Mouse (Mus musculus) hindbrain, embryonic 11.5 days (tissue): ENCODE results near the gene Pfn1. TPM values are rescaled to one million over a fixed set of nuclear protein-coding genes. Genes with fewer than 3 reads are reported as not detected.
A peak's percentile ranks its signal among the peaks of the same experiment; 100 is the strongest.

ENCODE experiments used
- ATAC-seq: fragments of 200-750 bp; cut with Nextera tagmentation; 2 replicates; pipeline ENCODE4 v1.8.0; 2017; ENCODE audit warnings: mild to moderate bottlenecking, moderate TSS enrichment, moderate library complexity; ENCODE audit not compliant: low FRiP score
- DNase-seq: peaks from one replicate; pipeline ENCODE4 v3.0.0-alpha.2; 2015; ENCODE audit warnings: low spot score
- H3K27ac ChIP-seq: fragments of 300-500 bp; sonication (generic); 2 replicates; pipeline ENCODE4 v1.5.1; 2014; ENCODE audit warnings: mild to moderate bottlenecking, low read depth, low read length
- H3K27me3 ChIP-seq: fragments of 300-500 bp; sonication (generic); 2 replicates; pipeline ENCODE4 v1.6.1; 2014; ENCODE audit warnings: mild to moderate bottlenecking, low read length, moderate library complexity, mixed read lengths; ENCODE audit not compliant: control insufficient read depth, insufficient read depth
- H3K36me3 ChIP-seq: fragments of 300-500 bp; sonication (generic); 2 replicates; pipeline ENCODE4 v1.6.1; 2014; ENCODE audit warnings: mild to moderate bottlenecking, low read length, moderate library complexity, mixed read lengths; ENCODE audit not compliant: control insufficient read depth, insufficient read depth
- H3K4me1 ChIP-seq: fragments of 300-500 bp; sonication (generic); replicated peaks from 2 replicates; pipeline ENCODE4 v1.6.1; 2014; ENCODE audit warnings: low read length, mixed read lengths; ENCODE audit not compliant: control insufficient read depth, insufficient read depth
- H3K4me2 ChIP-seq: fragments of 300-500 bp; sonication (generic); replicated peaks from 2 replicates; pipeline ENCODE4 v1.6.1; 2014; ENCODE audit warnings: mild to moderate bottlenecking, low read depth, low read length
- H3K4me3 ChIP-seq: fragments of 300-500 bp; sonication (generic); 2 replicates; pipeline ENCODE4 v1.5.1; 2014; ENCODE audit warnings: low read depth, low read length
- H3K9ac ChIP-seq: fragments of 300-500 bp; sonication (generic); 2 replicates; pipeline ENCODE4 v1.6.1; 2014; ENCODE audit warnings: low read depth, low read length
- H3K9me3 ChIP-seq: fragments of 300-500 bp; sonication (generic); 2 replicates; pipeline ENCODE4 v1.6.1; 2016; ENCODE audit warnings: low read length; ENCODE audit not compliant: control insufficient read depth
- WGBS: fragments of 180-500 bp; shearing (Covaris S2); extraction: QIAGEN DNeasy Blood & Tissue Kit; methylation state at CpG from one replicate; pipeline ENCODE4 v1.1.7; 2014; 5-methylcytosine and 5-hydroxymethylcytosine counted together
- polyA plus RNA-seq: library from polyadenylated mRNA; unstranded; fragments of >200 nt; fragmentation: Nextera tagmentation; extraction: Ambion mirVana; gene quantifications from 2 replicates; pipeline ENCODE4 v1.2.1, GENCODE M21; 2014

The Pfn1 gene
- polyA plus RNA-seq, 1 experiment from 2014 or later, result 1,523 TPM

GRCm38 (mm10) chr11:70625473-70625872 is 29.0 kb downstream of the Pfn1 start:
- Histone ChIP-seq H3K4me1 (no peaks in the 10 kb centered on the region), H3K27me3 (peaks cover 2% of the 10 kb centered on the region; the same call in 1 of the 2 replicates), H3K9ac (no peak overlapping the region), H3K27ac (no peak overlapping the region), H3K36me3 (no peaks in the 10 kb centered on the region), H3K4me3 (no peak overlapping the region), H3K4me2 (no peak overlapping the region), H3K9me3 (no peaks in the 10 kb centered on the region)
- WGBS, result 49% methylated on average over 4 of the region's 4 CpGs
- ATAC-seq, result no peak
- DNase-seq, result peak; percentile 78

DNA sequence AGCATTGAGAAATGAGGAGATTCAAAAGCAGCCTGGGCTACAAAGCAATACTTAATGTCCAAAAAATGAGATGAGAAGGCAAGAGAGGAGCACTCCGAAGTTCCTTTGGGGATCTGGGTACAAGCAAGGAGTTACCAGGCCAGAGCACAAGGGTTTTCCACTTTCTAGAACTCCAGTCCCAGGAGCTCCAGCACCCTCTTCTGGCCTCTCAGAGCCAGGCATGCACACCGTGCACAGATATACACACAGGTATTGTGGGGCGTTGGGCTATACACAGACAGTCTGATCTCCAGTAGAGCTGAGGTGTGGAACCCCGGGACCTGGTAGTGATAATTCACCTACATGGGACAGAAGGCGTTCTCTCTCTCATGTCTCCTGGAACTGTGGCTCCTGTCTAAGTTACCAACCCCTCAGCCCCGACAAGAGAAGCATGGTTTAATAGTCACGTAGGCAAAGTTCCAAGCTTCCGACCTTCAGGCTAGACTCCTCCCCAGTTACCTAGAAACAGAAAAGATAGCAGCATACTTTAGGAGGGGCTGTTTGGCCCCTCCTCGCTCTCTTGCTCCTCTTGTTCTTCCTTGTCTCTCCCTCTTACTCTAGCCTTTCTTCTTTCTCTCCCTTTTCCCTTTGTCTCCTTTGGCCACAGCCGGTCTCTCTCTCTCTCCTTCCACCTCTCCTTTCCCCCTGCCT is 31.2 kb downstream of the Pfn1 start:
- no peak overlapping the region for H3K4me3 ChIP-seq
- DNase-seq (no peak), ATAC-seq (no peak)
- no peak overlapping the region for H3K4me2 ChIP-seq
- H3K36me3 ChIP-seq, result no peaks in the 10 kb centered on the region
- H3K9ac ChIP-seq, result no peak overlapping the region
- 82% methylated on average over 10 of the region's 10 CpGs for WGBS
- H3K27me3 ChIP-seq, result peaks cover 2% of the 10 kb centered on the region; the same call in 1 of the 2 replicates
- H3K9me3 ChIP-seq, result no peaks in the 10 kb centered on the region
- H3K27ac ChIP-seq, result no peak overlapping the region
- H3K4me1 ChIP-seq, result no peaks in the 10 kb centered on the region

DNA sequence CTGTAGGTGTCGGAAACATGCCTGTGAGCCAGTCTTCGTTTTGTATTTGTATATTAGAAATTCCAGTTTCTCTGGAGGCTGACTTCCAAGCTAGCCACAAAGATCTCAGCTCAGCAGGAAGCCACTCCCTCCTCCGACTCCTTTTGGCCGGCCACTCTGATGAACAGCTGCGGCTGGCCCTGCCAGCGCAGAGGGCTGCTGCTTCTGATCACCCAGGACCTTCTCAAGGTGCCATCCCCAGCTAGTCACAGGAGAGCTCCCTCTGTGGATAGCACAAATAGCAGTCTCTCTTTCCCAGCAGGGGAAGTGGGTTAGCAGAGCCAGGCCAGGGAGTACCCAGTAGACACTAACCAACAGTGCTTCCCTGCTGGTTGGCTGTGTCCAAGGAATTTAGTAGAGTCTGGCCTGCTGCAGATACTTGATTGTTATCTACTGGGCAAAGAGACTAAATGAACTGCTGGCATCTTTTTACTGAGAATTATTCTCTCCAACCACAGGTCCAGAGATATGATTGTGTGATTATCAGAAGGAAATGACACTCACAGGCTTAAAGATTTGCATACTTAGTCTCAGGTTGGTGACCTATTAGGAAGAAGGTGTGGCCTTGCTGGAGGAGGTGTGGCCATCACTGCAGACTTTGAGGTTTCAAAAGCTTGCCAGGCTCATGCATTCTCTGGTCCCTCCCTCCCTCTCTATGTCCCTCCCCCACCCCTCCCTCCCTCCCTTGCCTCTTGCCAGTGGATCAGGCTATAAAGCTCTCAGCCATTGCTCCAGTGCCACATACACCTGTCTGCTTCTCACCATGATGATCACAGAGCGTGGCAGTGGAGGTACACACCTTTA is 32.3 kb downstream of the Pfn1 start:
- Histone ChIP-seq H3K4me2 (no peak overlapping the region), H3K9ac (no peak overlapping the region), H3K9me3 (no peaks in the 10 kb centered on the region), H3K36me3 (no peaks in the 10 kb centered on the region), H3K27me3 (peaks cover 2% of the 10 kb centered on the region; the same call in 1 of the 2 replicates), H3K27ac (no peak overlapping the region), H3K4me3 (no peak overlapping the region), H3K4me1 (no peaks in the 10 kb centered on the region)
- no peak for DNase-seq
- WGBS, result 46% methylated on average over 7 of the region's 7 CpGs
- ATAC-seq, result no peak

- Histone ChIP-seq H3K36me3 (no peaks in the 10 kb centered on the region), H3K9ac (no peak within 1 kb of the TSS)
Measured at GRCm38 (mm10) chr11:70619101-70619500, 35.3 kb downstream of the Pfn1 start, which contains the start of gene Chrne. TSS of gene Chrne (minus strand) at chr11:70619216.

GRCm38 (mm10) chr11:70615516-70616093 is 38.8 kb downstream of the Pfn1 start, which contains the start of gene 4930544D05Rik:
TSS of gene 4930544D05Rik (plus strand) at chr11:70615848.
- no peaks in the 10 kb centered on the region for H3K9me3 ChIP-seq
- H3K27me3 ChIP-seq, result peaks cover 6% of the 10 kb centered on the region; the same call in 1 of the 2 replicates
- peak within 1 kb of the TSS; percentile 47; the same call in 1 of the 2 replicates for H3K9ac ChIP-seq
- H3K4me1 ChIP-seq, result no peaks in the 10 kb centered on the region; the same call in 1 of the 2 replicates
- H3K27ac ChIP-seq, result no peak within 1 kb of the TSS
- H3K4me3 ChIP-seq, result peak within 1 kb of the TSS; percentile 19; the same call in 1 of the 2 replicates
- peak within 1 kb of the TSS; percentile 51 for H3K4me2 ChIP-seq
- DNase-seq, result peak; percentile 9
- no peak for ATAC-seq
- 0 out of 2 replicates have a peak, but pooled peaks cover 4% of the 10 kb centered on the region for H3K36me3 ChIP-seq
- 14% methylated on average over 21 of the region's 21 CpGs for WGBS

More at GRCm38 (mm10) chr11:70619101-70619500, 35.3 kb downstream of the Pfn1 start, which contains the start of gene Chrne:
- no peak within 1 kb of the TSS for H3K27ac ChIP-seq
- 29% methylated on average over 1 of the region's 1 CpGs for WGBS
- ATAC-seq, result no peak
- no peak within 1 kb of the TSS for H3K4me3 ChIP-seq
- no peak within 1 kb of the TSS for H3K4me2 ChIP-seq
- H3K27me3 ChIP-seq, result peaks cover 8% of the 10 kb centered on the region; the same call in 1 of the 2 replicates
- DNase-seq, result no peak
- no peaks in the 10 kb centered on the region; the same call in 1 of the 2 replicates for H3K4me1 ChIP-seq
- H3K9me3 ChIP-seq, result no peaks in the 10 kb centered on the region

- H3K4me2 ChIP-seq, result peak overlapping the region; percentile 51
- peaks cover 6% of the 10 kb centered on the region; the same call in 1 of the 2 replicates for H3K27me3 ChIP-seq
- 2% methylated on average over 17 of the region's 17 CpGs for whole genome bisulfite sequencing
- no peaks in the 10 kb centered on the region for H3K9me3 ChIP-seq
- ATAC-seq (no peak), DNase-seq (peak; percentile 51)
- H3K4me1 ChIP-seq, result no peaks in the 10 kb centered on the region; the same call in 1 of the 2 replicates
- 0 out of 2 replicates have a peak, but pooled peaks cover 4% of the 10 kb centered on the region for H3K36me3 ChIP-seq
- peak overlapping the region; percentile 47; the same call in 1 of the 2 replicates for H3K9ac ChIP-seq
- H3K27ac ChIP-seq, result no peak overlapping the region
- peak overlapping the region; percentile 19; the same call in 1 of the 2 replicates for H3K4me3 ChIP-seq
Measured at GRCm38 (mm10) chr11:70615074-70615473, 39.4 kb downstream of the Pfn1 start.

DNA sequence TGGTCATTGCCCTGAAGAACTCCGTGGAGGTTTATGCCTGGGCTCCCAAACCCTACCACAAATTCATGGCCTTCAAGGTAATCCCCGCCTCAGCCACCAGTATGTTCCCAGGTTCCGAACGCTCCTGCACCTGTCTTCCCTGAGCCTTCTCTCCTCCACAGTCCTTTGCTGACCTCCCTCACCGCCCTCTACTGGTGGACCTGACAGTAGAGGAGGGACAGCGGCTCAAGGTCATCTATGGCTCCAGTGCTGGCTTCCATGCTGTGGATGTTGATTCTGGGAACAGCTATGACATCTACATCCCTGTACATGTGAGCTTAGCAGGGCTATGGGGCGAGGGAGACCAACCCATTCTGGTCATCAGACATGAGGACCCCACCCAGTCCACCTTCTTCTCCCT is 41.9 kb downstream of the Pfn1 start:
- H3K4me3 ChIP-seq, result no peak overlapping the region
- WGBS, result 82% methylated on average over 7 of the region's 7 CpGs
- ATAC-seq, result no peak
- no peaks in the 10 kb centered on the region; the same call in 1 of the 2 replicates for H3K4me1 ChIP-seq
- no peak overlapping the region for H3K9ac ChIP-seq
- H3K4me2 ChIP-seq, result no peak overlapping the region
- peaks cover 15% of the 10 kb centered on the region; the same call in 1 of the 2 replicates for H3K36me3 ChIP-seq
- no peak for DNase-seq
- H3K27ac ChIP-seq, result no peak overlapping the region
- peaks cover 6% of the 10 kb centered on the region; the same call in 1 of the 2 replicates for H3K27me3 ChIP-seq
- H3K9me3 ChIP-seq, result no peaks in the 10 kb centered on the region

- Histone ChIP-seq H3K9ac (no peak overlapping the region), H3K36me3 (peaks cover 15% of the 10 kb centered on the region; the same call in 1 of the 2 replicates), H3K9me3 (no peaks in the 10 kb centered on the region), H3K27me3 (peaks cover 2% of the 10 kb centered on the region; the same call in 1 of the 2 replicates), H3K4me2 (no peak overlapping the region), H3K4me3 (no peak overlapping the region), H3K27ac (no peak overlapping the region), H3K4me1 (no peaks in the 10 kb centered on the region; the same call in 1 of the 2 replicates)
- WGBS, result 93% methylated on average over 4 of the region's 4 CpGs
- ATAC-seq, result no peak
- DNase-seq, result no peak
Measured at GRCm38 (mm10) chr11:70610752-70611151, 43.7 kb downstream of the Pfn1 start.
